Mouse (Mus musculus) MEL-GATA-1-ER (cell line): ENCODE results near the gene Aicda.
"Not testable (repeated sequence)": the region's sequence is repeated elsewhere in the genome, so short reads cannot be mapped to it uniquely, and the experiment has no call there.

Source experiments
- DNase-seq: peaks from one replicate; pipeline ENCODE4 v3.0.0-alpha.2; 2012; ENCODE audit warnings: low read depth; ENCODE audit errors: extremely low read depth

Gene Aicda

GRCm38 (mm10) chr6:122554102-122554501 is 501 bp downstream of the Aicda start:
- no peak for DNase-seq

DNA sequence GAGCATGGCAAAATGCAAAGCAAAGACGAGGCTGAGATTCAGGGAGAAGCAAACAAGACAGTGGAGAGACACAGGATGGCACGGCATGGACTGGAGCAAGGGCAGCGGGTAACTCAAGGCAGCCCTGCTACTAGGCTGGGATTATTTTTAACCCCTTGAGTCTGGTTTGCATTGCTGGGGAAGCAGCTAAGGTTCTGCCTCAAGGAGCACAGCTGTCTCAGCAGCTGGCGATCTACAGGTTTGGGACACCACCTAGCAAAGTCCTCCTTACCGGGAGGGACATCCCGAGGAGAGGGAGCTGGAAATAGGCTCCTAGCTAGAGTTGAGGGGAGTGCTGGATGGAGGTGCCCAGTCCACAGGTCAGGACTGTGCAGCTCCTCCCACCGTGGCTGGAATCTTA is 1.7 kb downstream of the Aicda start:
- DNase-seq: no peak

DNA sequence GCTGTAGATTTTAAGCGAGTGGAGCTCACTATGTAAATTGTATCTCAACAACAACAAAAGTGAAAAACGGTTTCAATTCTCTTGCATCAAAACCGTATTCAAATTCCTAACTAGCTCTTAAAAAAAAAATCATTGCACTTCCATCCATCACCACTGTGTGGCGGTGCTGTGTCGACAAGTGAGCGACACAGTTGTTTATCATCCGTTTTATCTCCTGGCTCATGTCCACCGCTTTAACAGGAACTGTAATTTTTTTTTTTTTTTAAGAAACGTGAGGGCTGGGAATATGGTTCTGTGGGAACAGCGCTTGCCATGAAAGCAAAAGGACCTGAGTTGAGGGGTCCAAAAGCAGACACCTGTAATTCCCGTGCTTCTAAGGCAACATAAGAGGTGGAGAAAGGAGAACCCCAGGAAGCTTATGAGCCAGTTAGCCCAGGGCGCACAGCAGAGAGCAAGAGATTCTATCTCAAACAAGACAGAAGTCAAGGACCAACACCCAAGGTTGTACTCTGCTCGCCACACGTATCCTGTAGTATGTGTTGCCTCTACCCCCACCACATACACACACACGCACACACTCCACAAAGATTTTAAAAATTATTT is 3.5 kb downstream of the Aicda start:
- peak; percentile 67 for DNase-seq

DNA sequence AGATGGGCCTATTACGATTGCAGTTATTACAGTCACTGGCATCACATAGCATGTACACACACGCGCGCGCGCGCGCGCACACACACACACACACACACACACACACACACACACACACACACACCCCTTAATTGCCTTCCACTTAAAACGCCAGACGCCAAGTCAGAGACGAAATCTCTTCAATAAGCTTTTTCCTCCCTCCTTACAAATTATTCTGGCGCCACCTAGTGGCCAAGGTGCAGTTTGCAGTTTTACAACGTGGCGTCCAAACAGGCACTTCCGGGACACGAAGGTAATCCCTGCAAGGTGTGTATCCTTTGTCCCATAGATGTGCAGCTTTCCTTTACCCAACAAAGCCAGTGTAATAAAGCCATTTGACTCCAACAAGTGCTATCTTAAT is 6.8 kb downstream of the Aicda start:
- DNase-seq: peak; percentile 78

DNA sequence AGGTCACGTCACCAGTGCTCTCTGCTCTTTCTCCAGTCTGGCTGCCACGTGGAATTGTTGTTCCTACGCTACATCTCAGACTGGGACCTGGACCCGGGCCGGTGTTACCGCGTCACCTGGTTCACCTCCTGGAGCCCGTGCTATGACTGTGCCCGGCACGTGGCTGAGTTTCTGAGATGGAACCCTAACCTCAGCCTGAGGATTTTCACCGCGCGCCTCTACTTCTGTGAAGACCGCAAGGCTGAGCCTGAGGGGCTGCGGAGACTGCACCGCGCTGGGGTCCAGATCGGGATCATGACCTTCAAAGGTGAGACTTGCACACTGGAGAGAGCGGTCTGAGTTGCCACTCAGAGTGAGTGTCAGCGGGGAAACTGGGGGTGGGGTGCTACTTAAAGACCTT is 7.4 kb downstream of the Aicda start:
- no peak for DNase-seq

DNA sequence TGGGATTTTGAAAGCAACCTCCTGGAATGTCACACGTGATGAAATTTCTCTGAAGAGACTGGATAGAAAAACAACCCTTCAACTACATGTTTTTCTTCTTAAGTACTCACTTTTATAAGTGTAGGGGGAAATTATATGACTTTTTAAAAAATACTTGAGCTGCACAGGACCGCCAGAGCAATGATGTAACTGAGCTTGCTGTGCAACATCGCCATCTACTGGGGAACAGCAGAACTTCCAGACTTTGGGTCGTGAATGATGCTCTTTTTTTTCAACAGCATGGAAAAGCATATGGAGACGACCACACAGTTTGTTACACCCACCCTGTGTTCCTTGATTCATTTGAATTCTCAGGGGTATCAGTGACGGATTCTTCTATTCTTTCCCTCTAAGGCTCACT is 8.9 kb downstream of the Aicda start:
- peak; percentile 41 for DNase-seq

- DNase-seq: no peak
These were observed 11.6 kb downstream of the Aicda start for GRCm38 (mm10) chr6:122565070-122565784.

- DNase-seq: no peak
These were observed 15.5 kb downstream of the Aicda start for GRCm38 (mm10) chr6:122569113-122569512.

DNA sequence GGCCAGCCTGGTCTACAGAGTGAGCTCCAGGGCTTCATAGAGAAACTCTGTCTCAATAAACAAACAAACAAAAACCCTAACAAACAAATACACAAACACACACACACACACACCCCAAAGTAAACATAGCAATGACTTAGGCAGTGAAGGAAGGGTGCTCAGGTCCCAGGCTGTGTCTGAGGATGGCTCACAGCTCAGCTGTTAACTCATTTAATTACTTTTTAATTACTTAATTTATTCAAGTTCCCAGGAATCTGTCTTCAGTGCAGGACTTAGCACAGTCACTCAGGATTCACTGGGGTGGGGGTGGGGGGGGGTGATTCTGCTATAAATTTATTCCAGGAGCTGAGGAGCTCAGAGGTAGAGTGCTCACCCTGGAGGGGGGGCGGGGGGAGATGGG is 16.2 kb downstream of the Aicda start:
- no peak for DNase-seq

DNA sequence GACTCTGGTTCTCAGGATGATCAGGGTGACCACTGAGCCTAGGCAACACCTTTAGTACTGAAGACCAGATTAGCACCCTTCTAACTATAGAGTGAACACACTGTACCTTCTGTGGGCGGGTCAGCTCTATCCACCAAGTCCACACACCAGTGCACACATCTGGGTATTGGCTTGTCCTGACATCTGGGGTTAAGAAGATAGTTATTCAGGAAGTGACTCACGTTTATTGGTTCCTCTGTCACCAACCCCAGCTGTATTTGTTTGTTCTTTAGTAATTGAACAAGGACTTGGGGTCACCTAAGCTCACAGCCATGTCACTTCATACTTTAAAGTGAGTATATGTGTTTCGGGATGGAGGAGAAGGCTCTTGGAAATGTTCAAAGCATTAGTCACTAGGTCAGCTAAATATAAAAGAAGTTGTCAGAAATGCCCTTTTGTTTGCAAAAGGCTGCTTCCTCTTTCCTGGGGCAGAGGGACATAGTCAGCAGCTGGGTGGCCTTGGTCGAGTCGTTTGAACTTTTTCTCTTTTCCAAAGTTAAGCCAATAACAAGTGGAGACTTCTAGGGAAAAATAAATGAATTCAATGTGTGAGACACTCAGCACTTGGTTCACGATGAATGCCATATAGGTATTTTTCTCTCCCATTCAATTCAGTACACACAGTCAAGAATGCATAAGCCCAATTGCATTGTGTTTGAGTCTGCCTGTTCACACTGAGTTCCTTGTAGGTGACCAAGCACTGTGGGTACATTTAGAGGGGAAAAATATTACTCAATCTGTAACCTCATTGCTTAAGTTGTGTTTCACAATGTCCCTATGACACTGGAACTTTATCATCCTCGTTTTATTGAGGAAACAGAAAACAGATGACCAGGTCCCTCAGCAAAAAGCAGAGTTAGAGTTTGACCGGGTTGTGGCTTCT is 17.4 kb downstream of the Aicda start:
- DNase-seq: peak; percentile 66

DNA sequence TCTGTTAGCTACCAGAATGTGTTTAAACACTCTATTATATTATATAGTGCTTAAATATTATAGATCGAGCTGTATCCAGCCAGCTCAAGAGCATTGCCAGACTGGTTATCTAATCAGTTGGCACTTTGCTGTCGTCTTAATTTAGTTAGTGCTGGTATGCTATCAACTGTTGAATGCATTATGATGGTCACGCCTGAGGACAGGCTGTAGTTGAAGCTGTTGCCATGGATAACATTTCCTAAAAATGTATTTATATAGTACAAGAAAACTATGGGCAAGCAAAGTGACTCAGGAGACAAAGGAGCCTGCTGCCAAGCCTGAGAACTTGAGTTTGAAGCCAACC is 18.0 kb downstream of the Aicda start:
- no peak for DNase-seq

DNA sequence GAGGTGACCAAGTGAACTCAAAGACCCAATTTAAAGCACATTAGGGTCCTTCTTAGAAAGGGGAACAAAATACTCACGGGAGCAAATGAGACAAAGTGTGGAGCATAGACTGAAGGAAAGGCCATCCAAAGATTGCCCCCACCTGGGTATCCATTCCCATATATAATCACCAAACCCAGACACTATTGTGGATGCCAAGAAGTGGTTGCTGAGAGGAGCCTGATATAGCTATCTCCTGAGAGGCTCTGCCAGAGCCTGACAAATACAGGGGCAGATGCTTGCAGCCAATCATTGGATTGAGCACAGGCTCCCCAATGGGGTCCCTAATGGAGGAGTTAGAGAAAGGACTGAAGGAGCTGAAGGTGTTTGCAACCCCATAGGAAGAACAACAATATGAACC is 21.4 kb downstream of the Aicda start:
- not testable (repeated sequence) for DNase-seq

DNA sequence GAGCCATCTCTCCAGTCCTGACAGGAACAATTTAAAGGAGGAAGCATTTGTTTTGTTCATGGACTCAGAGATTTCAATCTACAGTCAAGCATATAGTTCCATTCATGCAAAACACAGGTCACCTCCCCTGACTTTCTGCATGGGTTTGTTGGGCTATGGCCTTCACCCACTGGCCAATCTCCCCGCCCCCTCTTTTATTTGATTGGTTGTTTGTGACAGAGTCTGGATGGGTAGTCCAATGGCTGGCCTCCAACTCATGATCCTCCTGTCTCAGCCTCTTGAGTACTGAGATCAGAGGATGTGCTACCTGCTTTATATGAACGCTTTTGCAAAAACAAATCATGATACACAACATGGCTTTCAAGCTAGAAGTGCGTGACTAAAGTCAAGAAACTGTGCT is 23.4 kb downstream of the Aicda start:
- no peak for DNase-seq

GRCm38 (mm10) chr6:122579086-122579485 is 25.5 kb downstream of the Aicda start:
- DNase-seq: no peak

DNA sequence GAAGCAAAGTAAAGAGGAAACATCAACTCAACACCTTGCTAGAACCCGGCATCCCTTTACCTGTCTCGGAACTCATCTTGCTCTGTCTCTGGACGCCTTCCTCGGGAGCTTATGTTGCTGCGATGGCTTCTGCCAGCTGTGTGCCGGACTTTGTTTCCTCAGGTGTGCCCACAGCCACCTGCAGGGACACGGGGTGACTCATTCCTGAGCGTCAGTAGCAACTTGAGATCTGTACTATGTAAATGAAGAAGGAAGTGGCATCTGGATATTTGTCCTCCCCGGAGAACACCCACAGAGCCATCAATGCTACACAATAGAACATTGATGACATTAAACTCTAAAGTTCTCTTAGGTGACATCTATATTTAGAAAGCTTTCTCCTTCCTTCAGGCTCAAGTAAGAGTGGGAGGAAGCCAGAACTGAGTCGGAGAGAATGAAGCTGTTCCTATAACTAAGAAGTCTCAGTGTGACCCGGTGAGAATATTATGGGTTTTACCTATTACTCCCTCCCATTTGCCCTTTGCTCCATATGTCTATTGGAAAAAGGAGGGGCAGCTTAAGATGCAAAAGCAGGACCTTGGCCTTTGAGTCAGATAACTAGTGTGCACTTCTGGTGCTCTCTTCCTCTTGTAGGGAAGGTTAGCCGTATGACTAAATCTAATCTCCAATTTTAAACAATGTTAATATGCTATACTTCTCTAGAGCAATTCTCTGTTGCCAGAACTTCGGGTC is 37.6 kb downstream of the Aicda start:
- DNase-seq: no peak

DNA sequence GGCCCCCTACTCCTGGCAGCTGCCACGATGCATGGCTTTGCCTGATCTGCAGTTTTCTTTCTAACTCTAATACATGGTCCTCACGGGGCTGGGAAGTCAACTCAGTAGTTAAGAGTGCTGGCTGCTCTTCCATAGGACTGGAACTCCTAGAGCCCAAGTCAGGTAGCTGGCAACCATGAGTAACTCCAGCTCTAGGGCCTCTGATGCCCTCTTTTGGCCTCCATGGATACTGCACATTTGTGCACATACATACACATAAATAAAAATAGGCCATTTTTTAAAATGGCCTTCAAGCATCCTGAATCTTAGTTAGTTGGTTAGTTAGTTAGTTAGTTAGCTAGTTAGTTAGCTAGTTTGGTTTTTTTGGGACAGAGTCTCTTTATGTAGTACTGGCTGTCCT is 39.3 kb downstream of the Aicda start:
- DNase-seq: no peak

GRCm38 (mm10) chr6:122595637-122596036 is 42.0 kb downstream of the Aicda start:
- no peak for DNase-seq

GRCm38 (mm10) chr6:122596608-122597007 is 43.0 kb downstream of the Aicda start:
- no peak for DNase-seq

- DNase-seq: no peak
These were observed 44.4 kb downstream of the Aicda start for GRCm38 (mm10) chr6:122598014-122598413.

GRCm38 (mm10) chr6:122598436-122598835 is 44.8 kb downstream of the Aicda start:
- no peak for DNase-seq

DNA sequence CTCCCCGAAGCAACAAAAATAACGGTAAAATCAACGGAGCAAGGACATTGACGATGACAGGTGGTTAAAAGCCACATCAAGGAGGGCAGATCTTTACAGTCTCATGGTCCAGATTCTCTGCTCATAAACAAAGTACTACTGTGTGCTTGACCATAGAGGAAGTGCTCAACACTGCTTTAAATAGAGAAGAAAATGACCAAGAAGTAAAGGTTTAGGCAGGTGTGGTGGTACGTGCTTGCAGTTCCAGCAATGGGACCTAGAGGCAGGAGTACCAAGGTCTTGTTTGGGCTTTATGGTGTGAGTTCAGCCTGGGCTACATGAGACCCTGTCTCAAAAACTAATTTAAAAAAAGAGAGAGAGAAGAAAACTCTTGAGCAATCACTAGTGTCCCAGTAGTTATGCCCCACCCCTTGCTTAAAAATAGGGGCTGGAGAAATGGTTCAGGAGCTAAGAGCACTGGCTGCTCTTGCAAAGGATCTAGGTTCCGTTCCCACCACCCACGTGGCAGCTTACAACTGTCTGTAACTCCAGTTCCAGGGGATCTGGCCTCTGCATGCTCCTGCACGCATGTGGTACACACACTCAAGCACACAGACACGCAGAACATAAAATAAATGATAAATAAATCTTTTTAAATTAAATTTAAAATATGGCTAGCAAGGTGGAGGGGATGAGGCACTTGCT is 45.6 kb downstream of the Aicda start:
- DNase-seq: no peak
